Mouse (Mus musculus): ENCODE measurements around the gene Smarcd2.

DNA sequence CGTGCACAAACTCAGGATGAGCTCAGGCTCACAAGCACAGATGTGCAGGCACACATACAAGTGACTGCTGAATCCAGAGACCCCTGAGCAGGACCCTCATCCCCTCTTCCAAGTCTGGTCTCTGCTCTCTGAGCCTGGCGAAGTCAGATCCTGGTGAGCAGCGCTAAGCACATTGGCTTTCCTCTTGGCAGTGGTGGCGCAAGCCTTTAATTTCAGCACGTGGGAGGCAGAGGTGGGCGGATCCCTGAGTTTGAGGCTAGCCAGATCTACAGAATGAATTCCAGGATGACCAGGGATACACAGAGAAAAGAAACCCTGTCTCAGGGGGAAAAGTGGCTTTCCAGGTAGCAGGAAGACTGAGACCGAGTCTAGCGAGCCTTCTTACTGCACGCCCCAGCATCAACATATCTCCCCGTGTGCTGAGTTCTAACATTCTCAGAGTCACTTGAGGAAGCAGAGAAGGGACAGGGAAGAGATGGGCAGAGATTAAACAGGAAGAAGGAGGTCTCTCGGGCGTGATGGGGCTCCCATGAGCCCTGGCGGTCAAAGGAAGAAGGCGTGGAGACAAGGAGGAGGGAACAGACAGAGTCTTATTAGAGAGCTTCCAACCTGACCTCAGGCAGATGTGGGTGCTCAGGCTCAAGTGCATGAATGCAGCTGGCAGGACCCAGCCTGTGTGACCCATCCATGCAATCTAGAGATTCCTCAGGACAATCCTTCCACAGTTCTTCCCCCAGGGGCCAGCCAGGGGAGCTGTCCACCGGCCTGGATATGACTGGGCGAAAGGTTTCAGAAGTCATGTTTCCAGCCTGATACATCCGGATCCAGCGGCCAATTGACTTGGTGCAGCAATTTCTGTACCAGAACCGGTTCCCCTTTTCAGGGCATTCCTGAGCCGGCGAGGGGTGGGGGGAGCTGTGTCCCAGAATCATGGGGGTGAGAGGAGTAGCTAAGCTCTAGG is 45.9 kb upstream of the Smarcd2 start:
- no peak for TF ChIP-seq TAL1 (IDR thresholded peaks at IDR 0.05; ENCODE audit: low read length)
- TF ChIP-seq GATA1 (IDR thresholded peaks at IDR 0.05; ENCODE audit: low read length) = no peak
